Mouse (Mus musculus): ENCODE measurements around the gene Nell2. TPM values are rescaled to one million over a fixed set of nuclear protein-coding genes. Genes with fewer than 3 reads are reported as not detected.

Nell2 gene
- polyA plus RNA-seq, 1 experiment, result 0.88 TPM

DNA sequence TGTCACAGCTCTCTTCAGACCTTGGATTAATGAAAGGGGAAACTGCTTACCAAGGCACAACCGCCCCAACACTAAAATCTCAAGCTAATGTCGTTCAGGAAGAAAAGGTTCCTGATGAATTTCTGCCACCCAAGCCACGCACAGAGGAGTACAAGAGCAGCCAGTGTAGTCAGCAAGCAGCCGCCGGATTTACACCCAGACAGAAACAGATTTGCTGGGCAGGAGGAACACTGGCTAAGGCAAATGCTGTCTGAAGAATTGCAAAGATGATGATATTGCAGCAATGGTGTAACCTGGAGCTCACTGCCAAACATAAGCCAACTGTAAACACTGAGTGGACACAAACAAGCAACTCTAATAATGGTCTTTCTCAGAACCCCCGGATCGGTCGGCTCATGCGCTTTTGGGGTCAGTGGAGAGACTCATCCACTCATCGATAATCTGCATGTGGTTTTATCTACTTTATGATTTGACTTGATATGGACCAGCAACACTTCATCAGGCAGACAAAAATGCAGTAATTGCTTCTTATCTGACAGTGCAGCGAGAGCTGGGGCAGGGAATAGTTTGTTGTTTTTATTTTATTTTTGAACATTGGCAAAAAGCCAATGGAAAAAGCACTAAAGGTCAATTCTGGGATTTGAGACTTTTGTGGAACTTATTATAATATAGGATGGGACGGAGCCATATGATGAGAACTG is 389.5 kb downstream of the Nell2 start:
- WGBS, result 70% methylated on average over 12 of the region's 12 CpGs
- no peak for DNase-seq (ENCODE audit: low read depth, low spot score)

DNA sequence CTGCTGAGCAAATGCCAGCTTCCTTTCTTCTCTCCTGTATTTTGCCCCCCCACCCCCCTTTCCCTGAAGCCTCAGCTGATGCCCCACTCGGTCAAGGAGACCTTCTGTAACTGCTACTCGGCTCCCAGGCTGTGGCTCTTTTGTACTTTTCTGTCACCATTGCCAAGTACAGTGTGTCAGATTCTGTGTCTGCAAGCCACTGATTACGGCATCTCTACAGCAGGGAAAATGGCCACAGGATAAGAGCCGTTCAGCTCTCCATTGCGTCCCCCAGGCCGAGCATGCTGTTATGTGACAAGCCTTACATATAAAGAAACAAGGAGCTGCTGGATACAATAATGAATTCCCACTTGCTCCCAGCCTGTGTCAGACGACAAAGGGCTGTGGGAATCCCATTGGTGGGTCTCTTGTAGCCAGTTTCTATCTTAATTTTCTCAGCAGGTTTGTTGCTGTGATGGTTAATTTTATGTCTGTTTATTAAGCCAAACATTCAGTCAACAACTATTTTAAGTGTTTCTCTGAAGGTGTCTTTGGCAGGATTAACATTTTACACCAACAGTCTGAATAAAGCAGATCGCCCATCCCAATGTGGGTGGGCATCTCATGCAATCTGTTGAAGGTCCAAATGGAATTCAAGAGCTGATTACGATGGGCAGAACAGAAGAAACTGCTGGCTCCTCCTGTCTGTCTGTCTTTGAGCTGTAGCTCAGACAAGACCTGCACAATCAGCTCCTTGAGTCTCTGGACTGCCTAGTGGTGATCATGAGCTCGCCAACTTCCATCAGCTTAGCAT is 391.1 kb downstream of the Nell2 start:
- 78% methylated on average over 10 of the region's 10 CpGs for WGBS

DNA sequence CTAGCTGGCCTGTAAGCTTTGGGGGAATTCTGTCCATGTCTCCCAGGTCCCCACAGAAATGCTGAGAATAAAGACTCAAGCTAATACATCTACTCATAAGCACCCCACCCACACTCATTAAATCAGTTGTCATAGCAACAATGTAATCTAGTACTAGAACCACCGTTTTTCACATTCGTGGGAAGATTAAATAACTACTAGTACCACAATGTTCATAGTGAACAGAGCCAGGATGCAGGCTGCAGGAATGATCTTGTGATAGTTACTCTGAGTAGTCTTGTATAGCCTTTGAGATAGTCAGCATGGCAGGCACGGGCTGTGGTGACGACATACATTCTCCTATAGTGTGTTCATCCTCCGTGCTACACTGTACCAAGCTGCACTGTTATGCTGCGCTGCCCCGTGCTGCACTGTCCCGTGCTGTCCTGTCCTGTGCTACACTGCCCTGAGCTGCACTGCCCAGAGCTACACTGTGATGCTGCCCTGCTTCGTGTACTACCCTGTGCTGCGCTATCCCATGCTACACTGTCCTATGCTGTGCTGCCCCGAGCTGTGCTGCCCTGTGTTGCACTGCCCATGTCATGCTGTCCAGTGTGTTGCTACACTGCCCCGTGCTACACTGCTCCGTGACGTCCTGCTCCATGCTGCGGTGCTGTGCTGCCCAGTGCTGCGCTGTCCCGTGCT is 392.3 kb downstream of the Nell2 start:
- DNase-seq (ENCODE audit: low read depth, low spot score), result no peak
- 88% methylated on average over 17 of the region's 17 CpGs for WGBS

More for the DNA sequence above, 391.1 kb downstream of the Nell2 start:
- no peak for DNase-seq (ENCODE audit: low read depth, low spot score)

DNA sequence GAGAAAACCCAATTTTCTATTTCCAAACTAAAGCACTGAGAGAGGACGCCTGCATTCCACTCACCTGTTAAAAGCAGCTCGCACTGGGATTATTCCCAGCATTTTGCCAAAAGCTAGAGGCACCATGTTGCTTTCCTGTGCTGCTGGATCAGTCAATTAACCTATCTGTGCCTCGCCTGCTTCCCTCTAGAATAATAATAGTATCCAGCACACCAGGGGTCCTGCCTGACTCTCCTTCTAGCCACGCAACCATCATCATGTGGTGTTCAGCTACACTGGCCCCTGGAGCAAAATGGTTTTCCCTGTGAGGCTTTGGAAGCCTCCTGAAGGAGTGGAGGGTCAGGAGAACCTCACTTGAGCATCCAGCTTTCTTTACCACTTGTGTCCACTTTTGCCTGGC is 397.0 kb downstream of the Nell2 start:
- no peak for DNase-seq (ENCODE audit: low read depth, low spot score)
- 75% methylated on average over 4 of the region's 4 CpGs for WGBS

DNA sequence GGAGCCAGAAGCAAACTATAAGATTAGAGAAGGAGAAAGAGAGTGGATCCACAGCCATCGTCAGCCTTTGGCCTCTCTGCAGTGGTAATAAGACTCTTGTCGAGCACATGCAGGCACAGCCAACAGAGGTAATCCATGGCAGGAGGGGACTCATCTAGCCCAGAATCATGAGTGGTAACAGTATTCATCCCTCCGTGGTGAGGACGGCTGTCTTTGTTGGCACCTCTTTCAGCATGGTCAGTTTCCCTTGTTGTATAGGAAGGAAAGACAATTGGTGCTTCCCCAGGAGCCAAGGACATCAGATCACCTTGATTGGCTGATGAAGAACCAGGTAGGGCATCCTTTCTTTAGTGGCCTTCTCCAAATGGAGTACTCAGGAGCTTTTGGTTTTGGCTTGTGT is 419.7 kb downstream of the Nell2 start:
- 94% methylated on average over 4 of the region's 4 CpGs for WGBS
- no peak for DNase-seq (ENCODE audit: low read depth, low spot score)

DNA sequence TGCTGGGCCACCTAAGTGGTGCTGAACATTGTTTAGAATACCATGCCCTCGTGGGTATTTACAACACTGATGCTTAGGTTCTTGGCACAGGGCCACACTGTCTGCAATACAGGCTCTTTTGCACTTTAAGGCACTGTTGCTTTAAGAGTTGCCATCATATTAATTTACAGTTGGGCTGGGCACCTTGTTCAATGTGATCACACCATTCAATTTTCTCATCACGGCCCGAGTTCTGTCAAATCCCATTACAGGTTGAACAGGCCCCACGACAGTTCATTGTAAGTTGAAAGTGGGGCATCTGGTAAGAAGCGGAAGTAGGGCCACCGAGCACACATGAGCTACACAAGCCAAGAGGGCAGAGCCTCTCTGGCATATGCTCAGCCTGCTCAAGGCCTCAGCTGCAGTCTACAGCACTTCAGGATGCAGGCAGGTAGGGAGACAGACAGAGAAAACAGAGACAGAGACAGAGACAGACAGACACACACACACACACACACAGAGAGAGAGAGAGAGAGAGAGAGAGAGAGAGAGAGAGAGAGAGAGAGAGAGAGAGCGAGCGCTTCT is 421.0 kb downstream of the Nell2 start:
- DNase-seq (ENCODE audit: low read depth, low spot score), result no peak
- WGBS, result 38% methylated on average over 8 of the region's 8 CpGs

DNA sequence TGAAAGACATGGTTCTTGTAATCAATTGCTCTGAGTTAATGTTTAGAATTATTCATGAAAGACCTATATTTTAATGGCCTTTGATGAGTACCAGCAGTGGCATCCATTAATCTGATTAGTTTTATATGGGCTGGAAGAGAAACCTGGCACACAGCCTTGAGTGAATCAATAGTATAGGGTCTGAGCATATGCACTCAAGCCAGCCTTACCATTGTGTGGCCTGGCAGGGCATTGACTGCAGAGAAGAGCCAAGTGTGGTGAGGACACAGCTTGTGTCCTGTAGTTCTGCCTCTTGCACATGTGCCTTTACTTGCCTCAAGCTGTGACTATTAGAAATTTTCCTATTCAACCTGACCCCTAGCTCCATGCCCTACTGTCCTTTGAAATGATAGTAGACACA is 426.8 kb downstream of the Nell2 start:
- DNase-seq (ENCODE audit: low read depth, low spot score), result no peak

DNA sequence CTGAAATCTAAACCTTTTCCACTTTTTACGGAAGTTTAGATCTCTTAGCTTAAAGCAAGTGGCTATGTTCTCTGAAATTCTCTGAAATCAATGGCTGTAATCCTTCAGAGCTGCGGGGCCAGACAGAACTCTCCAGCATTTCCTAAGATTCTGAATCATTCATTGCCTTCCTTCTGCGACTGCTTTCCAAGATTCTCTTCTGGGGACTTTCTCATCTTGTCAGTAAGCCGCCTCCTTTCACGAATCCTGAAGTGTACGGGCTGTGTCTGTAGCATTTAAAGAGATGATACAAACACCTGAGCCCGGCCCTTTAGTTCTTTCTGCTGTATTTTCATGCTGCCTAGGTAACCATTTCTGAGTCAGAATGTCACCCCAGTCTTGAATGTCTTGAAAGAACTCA is 428.2 kb downstream of the Nell2 start:
- DNase-seq (ENCODE audit: low read depth, low spot score), result no peak
- 88% methylated on average over 7 of the region's 7 CpGs for WGBS

DNA sequence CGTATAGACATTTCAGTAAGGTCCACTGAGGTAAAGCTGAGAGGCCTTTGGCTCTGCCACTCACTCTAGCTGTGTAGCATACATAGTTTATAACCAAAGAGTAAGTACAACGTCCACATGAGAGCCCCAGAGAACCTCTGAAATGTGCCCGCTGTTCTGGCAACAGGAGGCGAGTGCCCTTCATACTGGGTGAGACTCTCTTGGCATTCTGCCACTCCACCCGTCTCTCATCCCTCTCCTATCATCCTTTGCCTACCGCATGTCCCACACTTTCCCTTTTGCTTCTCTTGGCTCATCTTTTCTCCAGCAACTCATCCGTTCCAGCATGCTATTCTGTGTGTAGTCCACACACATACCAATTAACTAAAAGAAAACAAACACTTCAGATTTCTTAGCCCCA is 442.4 kb downstream of the Nell2 start:
- 59% methylated on average over 7 of the region's 7 CpGs for WGBS
- no peak for DNase-seq (ENCODE audit: low read depth, low spot score)

DNA sequence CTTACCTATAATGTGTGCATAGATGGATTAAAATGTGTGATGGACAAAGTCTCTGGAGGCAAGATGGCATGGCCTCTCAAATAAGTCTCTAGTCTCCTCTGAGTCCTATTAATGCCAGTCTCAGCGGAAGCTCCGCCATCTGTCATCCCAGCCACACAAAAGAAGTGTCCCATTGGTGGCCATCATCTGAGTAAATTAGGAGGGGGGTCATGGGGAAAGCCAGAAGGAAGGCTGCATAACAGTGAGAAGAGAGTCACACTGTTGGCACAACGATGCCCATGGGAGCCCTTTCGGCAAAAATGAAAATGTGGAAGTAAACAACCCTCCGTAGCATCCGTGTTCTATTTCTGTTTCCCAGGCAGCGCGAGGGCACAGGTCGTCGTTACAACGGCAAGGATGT is 446.7 kb downstream of the Nell2 start:
- 89% methylated on average over 11 of the region's 11 CpGs for WGBS
- DNase-seq (ENCODE audit: low read depth, low spot score), result no peak

DNA sequence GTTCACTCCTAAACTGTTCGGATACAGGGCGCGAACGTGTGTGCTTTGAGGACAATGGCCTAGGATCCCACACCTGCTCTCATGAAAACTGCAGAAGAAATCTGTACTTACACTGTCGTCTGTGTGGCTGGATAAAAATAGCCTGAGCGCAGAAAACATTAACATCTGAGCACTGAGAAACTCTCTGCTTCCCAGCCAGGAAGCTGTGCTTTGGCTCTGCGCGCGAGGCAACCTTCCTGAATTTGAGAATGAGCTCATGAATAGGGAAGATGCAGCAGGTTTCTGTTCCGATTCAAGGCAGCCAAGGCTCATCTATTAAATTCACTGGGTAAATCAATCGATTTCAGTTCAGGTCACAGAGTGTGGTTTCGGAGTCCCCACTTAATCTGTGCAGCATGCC is 453.0 kb downstream of the Nell2 start:
- no peak for DNase-seq (ENCODE audit: low read depth, low spot score)

DNA sequence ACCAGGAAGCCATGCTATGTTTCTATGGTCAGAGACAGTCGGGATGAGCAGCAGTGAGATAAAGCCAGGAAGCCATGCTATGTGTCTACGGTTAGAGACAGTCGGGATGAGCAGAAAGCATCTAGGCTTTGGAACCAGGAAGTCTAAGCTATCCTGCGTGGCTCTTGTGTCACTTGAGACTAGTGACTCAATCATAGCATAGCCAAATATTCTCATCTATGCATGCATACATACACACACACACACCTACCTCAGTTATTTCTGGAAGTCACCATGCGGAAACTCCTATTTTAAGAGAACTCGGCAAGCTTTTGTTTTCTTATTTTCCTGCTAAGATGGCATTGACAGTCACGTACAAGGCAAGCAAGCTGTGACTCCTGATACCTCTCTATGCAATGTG is 457.5 kb downstream of the Nell2 start:
- no peak for DNase-seq (ENCODE audit: low read depth, low spot score)

More for the DNA sequence above, 453.0 kb downstream of the Nell2 start:
- WGBS, result 89% methylated on average over 12 of the region's 12 CpGs

DNA sequence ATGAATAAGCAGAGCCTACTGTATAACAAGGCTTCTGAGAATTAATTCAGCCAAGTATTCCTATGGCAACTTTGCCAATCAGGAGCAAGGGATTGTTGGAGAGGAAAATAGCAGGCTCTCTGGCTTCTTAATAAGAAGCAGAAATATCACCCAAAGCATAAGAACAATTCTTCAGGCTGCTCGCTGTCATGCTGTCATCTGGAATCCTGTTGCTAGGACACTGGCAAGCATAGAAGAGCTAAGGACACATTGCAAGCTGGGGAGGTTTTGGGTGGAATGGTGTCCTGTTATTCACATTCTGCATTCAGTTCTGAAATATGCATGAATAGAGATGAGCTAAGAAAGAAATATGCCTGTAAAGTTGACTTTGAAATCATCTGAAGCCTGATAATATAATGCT is 459.6 kb downstream of the Nell2 start:
- 90% methylated on average over 1 of the region's 1 CpGs for WGBS
- no peak for DNase-seq (ENCODE audit: low read depth, low spot score)

More for the DNA sequence above, 457.5 kb downstream of the Nell2 start:
- WGBS, result 90% methylated on average over 7 of the region's 7 CpGs

DNA sequence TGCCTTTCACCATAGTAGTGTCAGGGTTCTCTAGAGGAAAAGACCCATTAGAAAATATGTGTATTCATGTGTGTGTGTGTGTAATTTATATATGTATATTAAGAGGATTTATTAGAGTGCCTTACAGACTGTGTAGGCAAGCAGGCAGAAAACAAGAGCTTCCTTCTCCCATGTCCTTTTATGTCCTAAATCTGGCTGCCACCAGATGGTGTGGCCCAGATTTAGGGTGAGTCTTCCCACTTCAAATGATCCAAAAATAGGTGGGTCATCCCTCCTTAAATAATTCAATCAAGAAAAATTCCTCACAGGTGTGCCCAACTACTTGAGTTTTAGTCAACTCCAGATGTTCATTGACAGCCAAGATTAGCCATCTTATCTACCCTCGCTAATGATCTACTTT is 460.3 kb downstream of the Nell2 start:
- 85% methylated on average over 1 of the region's 1 CpGs for WGBS
- DNase-seq (ENCODE audit: low read depth, low spot score), result no peak

DNA sequence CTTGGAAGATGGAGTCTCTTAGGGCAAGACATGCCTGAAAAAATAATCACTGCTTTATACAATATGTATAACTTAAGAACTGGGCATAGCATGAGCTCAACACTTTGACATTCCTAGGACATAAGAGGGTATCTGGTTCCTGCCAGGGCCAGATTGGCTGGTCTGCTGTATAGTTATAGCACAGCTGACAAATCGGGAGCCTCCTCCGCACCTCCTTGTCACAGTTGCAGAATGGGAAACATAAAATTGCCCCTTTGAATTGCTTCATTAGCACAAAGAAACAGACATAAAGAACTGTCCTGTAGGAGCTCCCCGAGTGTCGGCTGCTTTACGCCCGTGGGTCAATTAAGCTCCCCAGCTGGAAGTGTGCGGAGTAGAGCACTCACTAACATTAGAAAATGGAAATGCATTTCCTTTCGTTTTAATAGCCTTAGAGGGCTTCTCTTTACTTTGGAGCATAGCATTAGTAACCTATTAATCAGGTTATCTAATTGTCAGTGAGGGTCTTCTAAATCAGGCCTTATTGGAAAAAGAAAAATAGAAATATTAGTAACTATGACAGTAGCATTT is 473.2 kb downstream of the Nell2 start:
- WGBS, result 85% methylated on average over 8 of the region's 8 CpGs

DNA sequence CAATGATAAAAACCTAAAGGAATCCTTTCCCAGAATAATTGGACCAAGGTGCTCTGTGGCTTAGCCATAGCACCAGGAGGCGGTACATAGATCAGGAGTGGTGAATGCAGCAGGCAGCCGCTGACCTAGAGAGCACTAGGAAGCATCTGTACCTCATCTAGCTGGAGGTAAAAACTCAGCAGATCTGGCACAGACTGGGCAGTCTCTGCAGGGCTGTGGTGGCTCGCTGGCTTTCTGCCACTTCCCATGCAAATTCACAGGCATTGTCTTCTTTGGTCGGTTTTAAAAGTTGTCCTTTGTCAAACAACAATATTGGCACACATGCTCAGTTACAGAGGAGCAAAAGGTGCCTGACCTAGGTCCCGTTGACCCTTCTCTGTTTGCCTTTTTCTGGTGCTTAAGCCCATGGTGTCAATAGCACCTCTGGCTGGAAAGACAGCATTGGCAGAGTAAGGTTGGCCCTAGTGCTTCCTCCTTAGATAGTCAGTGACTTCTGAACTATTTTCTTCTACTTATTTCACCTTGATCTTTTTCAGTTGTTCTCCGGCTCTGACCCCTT is 479.1 kb downstream of the Nell2 start:
- 68% methylated on average over 6 of the region's 6 CpGs for WGBS
- DNase-seq (ENCODE audit: low read depth, low spot score), result no peak

More for the DNA sequence above, 473.2 kb downstream of the Nell2 start:
- no peak for DNase-seq (ENCODE audit: low read depth, low spot score)

DNA sequence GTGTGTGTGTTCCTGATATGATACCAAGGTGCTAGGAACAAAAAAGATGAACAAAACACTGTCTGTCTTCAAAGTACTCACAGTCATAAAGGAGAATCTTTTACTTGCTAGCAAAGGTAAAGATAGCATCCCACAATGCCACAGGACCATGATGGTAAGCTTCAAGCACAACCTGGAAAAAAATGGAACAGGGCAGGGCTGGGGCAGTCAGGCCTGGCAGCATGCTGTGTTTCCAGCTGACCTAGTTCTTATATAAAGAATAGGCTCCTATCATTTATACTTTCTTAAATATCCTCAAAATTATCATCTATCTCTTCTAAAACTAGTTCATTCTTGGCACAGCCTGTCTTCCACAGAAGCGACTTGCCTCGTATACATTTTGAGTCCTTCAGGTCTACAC is 480.9 kb downstream of the Nell2 start:
- no peak for DNase-seq (ENCODE audit: low read depth, low spot score)
- 90% methylated on average over 2 of the region's 2 CpGs for WGBS

DNA sequence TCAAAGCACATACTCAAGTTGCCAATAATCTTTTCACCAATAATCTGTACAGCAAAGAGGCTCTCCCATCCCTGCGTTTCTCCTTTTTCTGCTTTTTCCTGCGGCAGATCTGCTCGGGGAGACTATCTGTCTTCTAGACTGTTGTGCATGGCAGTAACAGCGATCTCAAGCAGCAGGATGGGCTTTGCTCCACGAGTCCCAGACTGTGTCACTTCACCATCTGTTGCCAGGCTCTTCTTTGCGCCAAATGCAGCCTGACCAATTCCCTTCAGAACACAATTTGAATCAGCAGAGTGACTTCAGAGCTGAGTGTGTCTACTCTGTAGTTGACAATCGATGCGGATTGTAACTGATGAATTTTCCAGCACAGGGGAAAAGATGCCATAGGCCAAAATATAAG is 484.3 kb downstream of the Nell2 start:
- WGBS, result 86% methylated on average over 8 of the region's 8 CpGs
- no peak for DNase-seq (ENCODE audit: low read depth, low spot score)

DNA sequence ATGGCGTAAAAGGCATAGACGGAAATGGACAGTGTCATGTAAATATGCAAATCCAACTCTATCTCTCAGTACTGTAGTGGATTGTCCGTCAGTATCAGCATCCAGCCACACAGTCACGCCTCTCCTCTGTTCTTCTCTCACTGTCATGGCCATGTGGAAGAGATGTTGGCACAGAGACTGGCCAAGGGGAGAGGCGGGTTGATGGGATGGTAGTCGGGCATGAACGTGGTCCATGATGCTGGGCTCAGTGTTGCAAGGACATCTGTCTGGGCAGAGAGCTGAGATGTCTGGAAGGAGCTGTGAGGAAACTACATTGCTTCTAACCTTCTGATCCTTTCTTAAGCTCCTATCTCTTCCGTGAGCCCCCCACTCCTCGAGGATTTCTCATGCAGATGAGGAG is 485.9 kb downstream of the Nell2 start:
- WGBS, result 91% methylated on average over 9 of the region's 9 CpGs
- DNase-seq (ENCODE audit: low read depth, low spot score), result no peak

DNA sequence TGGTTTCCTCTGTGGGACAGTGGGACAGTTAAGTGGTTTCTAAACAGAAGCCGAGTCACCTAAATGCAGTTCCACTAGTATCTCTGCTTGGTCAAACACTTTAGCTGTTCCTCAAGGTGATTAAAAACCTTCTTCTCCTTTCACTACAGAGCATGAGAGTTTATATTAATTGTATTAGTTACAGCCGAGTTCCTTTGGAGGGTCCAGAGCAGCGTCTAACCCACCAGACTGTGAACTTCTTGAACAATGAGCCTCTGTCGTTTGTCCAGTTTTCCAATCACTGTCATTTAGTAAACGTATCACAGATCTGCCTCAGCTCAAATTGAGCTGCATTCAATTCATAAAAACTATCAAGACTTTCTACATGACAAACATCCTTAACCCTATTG is 498.9 kb downstream of the Nell2 start:
- DNase-seq (ENCODE audit: low read depth, low spot score), result no peak
- WGBS, result 73% methylated on average over 5 of the region's 5 CpGs
